Mouse (Mus musculus): Measurements from ENCODE around the gene Taar6. TPM values are rescaled to one million over a fixed set of nuclear protein-coding genes. Genes with fewer than 3 reads are reported as not detected.

Taar6 gene
- total and polyA plus RNA-seq, 3 experiments: not detected

- Histone ChIP-seq H3K9ac (ENCODE audit: control insufficient read depth, low read depth, low read length, poor library complexity, severe bottlenecking) (no peak overlapping the region), H3K27ac (ENCODE audit: control insufficient read depth, low read depth, low read length) (no peak overlapping the region), H3K4me3 (ENCODE audit: control insufficient read depth in 1 of 2, insufficient read depth in 1 of 2, low read depth in 2 of 2, low read length in 2 of 2) (no peak overlapping the region), H3K4me1 (ENCODE audit: control insufficient read depth in 1 of 2, insufficient read depth in 2 of 2, low read length in 2 of 2) (no peaks in the 10 kb centered on the region), H3K36me3 (ENCODE audit: control insufficient read depth in 1 of 2, insufficient read depth in 2 of 2, low read length in 2 of 2) (no peaks in the 10 kb centered on the region), H3K27me3 (ENCODE audit: control insufficient read depth in 1 of 2, insufficient read depth in 2 of 2, low read length in 2 of 2) (peaks cover 8 to 10% of the 10 kb centered on the region in 2 experiments), H3K79me2 (ENCODE audit: control insufficient read depth, insufficient read depth, low read length, poor library complexity) (no peaks in the 10 kb centered on the region), H3K9me3 (replicated peaks; ENCODE audit: insufficient read depth, low read length) (no peaks in the 10 kb centered on the region)
- DNase-seq (ENCODE audit: low read depth, low spot score): no peak
- no peak for TF ChIP-seq ETS1 (IDR thresholded peaks at IDR 0.05; ENCODE audit: low read depth, low read length)
These were observed 14.2 kb downstream of the Taar6 start for GRCm38 (mm10) chr10:23971256-23971655.

- H3K4me3 ChIP-seq (ENCODE audit: control insufficient read depth in 1 of 2, insufficient read depth in 1 of 2, low read depth in 2 of 2, low read length in 2 of 2): no peak within 1 kb of the TSS
- H3K4me1 ChIP-seq (ENCODE audit: control insufficient read depth in 1 of 2, insufficient read depth in 2 of 2, low read length in 2 of 2): no peaks in the 10 kb centered on the region
- H3K27ac ChIP-seq (ENCODE audit: control insufficient read depth, low read depth, low read length): no peak within 1 kb of the TSS
- H3K9me3 ChIP-seq (replicated peaks; ENCODE audit: insufficient read depth, low read length): no peaks in the 10 kb centered on the region
- no peaks in the 10 kb centered on the region for H3K79me2 ChIP-seq (ENCODE audit: control insufficient read depth, insufficient read depth, low read length, poor library complexity)
- no peaks in the 10 kb centered on the region for H3K36me3 ChIP-seq (ENCODE audit: control insufficient read depth in 1 of 2, insufficient read depth in 2 of 2, low read length in 2 of 2)
- H3K27me3 ChIP-seq (ENCODE audit: control insufficient read depth in 1 of 2, insufficient read depth in 2 of 2, low read length in 2 of 2): peaks cover 8 to 10% of the 10 kb centered on the region in 2 experiments
- no peak within 1 kb of the TSS for H3K9ac ChIP-seq (ENCODE audit: control insufficient read depth, low read depth, low read length, poor library complexity, severe bottlenecking)
- no peak for DNase-seq (ENCODE audit: low read depth, low spot score)
- TF ChIP-seq ZMIZ1 (IDR thresholded peaks at IDR 0.05; ENCODE audit: low read depth, low read length): no peak
- TF ChIP-seq SMC3 (IDR thresholded peaks at IDR 0.05; ENCODE audit: low read depth, low read length): no peak
- TF ChIP-seq MAX (IDR thresholded peaks at IDR 0.05; ENCODE audit: low read length): no peak
- no peak for TF ChIP-seq JUND (IDR thresholded peaks at IDR 0.05; ENCODE audit: low read depth, low read length)
- TF ChIP-seq GABPA (IDR thresholded peaks at IDR 0.05; ENCODE audit: low read depth, low read length): no peak
- no peak for TF ChIP-seq POLR2AphosphoS5 (IDR thresholded peaks at IDR 0.05; ENCODE audit: borderline replicate concordance, low read depth, low read length)
- TF ChIP-seq NRF1 (IDR thresholded peaks at IDR 0.05; ENCODE audit: insufficient read depth, low read depth, low read length, poor library complexity, severe bottlenecking): no peak
- TF ChIP-seq EP300 (IDR thresholded peaks at IDR 0.05; ENCODE audit: low read depth in 1 of 2, low read length in 2 of 2): no peak
- no peak for TF ChIP-seq USF1 (IDR thresholded peaks at IDR 0.05; ENCODE audit: low read depth, low read length)
- no peak for TF ChIP-seq HCFC1 (IDR thresholded peaks at IDR 0.05; ENCODE audit: low read depth, low read length)
- no peak for TF ChIP-seq MYC (IDR thresholded peaks at IDR 0.05; ENCODE audit: low read depth, low read length)
- TF ChIP-seq TCF12 (IDR thresholded peaks at IDR 0.05; ENCODE audit: low read depth, low read length): no peak
- no peak for TF ChIP-seq CHD2 (IDR thresholded peaks at IDR 0.05; ENCODE audit: low read length)
- no peak for TF ChIP-seq KAT2A (conservative IDR thresholded peaks at IDR 0.05; ENCODE audit: low read depth, low read length)
These were observed 14.7 kb downstream of the Taar6 start, which contains the start of gene Taar5 for GRCm38 (mm10) chr10:23970656-23971165. Taar5 (plus strand) TSS chr10:23970706.
